Mouse (Mus musculus) liver, postnatal 0 days (tissue): ENCODE measurements around the gene Sept4. TPM values are rescaled to one million over a fixed set of nuclear protein-coding genes. Genes with fewer than 3 reads are reported as not detected.

Experiments used
- ATAC-seq: fragments of 200-750 bp; cut with Nextera tagmentation; 2 replicates; pipeline ENCODE4 v1.8.0; 2017; ENCODE audit warnings: mild to moderate bottlenecking, moderate library complexity
- DNase-seq: peaks from one replicate; pipeline ENCODE4 v3.0.0-alpha.2; 2016
- H3K27ac ChIP-seq: fragments of 300-500 bp; sonication (generic); 2 replicates; pipeline ENCODE4 v1.5.1; 2014; ENCODE audit warnings: antibody characterized with exemption, moderate library complexity, mild to moderate bottlenecking, low read depth
- H3K27me3 ChIP-seq: fragments of 300-500 bp; sonication (generic); 2 replicates; pipeline ENCODE4 v1.6.1; 2014; ENCODE audit warnings: low read length, control low read depth, mixed read lengths; ENCODE audit not compliant: insufficient read depth
- H3K36me3 ChIP-seq: fragments of 300-500 bp; sonication (generic); replicated peaks from 2 replicates; pipeline ENCODE4 v1.6.1; 2014; ENCODE audit warnings: mild to moderate bottlenecking, control low read depth, low read length, moderate library complexity, mixed read lengths; ENCODE audit not compliant: insufficient read depth
- H3K4me1 ChIP-seq: fragments of 300-500 bp; sonication (generic); 2 replicates; pipeline ENCODE4 v1.6.1; 2014; ENCODE audit warnings: antibody characterized with exemption, mild to moderate bottlenecking, control low read depth; ENCODE audit not compliant: insufficient read depth
- H3K4me2 ChIP-seq: fragments of 300-500 bp; sonication (generic); 2 replicates; pipeline ENCODE4 v1.6.1; 2014; ENCODE audit warnings: low read depth, mild to moderate bottlenecking, low read length, moderate library complexity, mixed read lengths
- H3K4me3 ChIP-seq: fragments of 300-500 bp; sonication (generic); 2 replicates; pipeline ENCODE4 v1.5.1; 2014; ENCODE audit warnings: low read depth, low read length
- H3K9ac ChIP-seq: fragments of 300-500 bp; sonication (generic); replicated peaks from 2 replicates; pipeline ENCODE4 v1.6.1; 2014; ENCODE audit warnings: mild to moderate bottlenecking, moderate library complexity
- H3K9me3 ChIP-seq: fragments of 300-500 bp; sonication (generic); 2 replicates; pipeline ENCODE4 v1.6.1; 2016; ENCODE audit warnings: mild to moderate bottlenecking, control low read depth, low read length, mixed read lengths
- CTCF ChIP-seq: sonication (generic); IDR thresholded peaks from 2 replicates; pipeline ENCODE4 v1.5.1; 2016; ENCODE audit warnings: antibody characterized with exemption, low read depth
- EP300 ChIP-seq: IDR thresholded peaks from 2 replicates; pipeline ENCODE4 v1.6.1; 2016; ENCODE audit warnings: antibody characterized with exemption, low read depth, mild to moderate bottlenecking
- WGBS: fragments of 180-500 bp; shearing (Covaris S2); extraction: QIAGEN DNeasy Blood & Tissue Kit; methylation state at CpG from one replicate; pipeline ENCODE4 v1.1.7; 2014; ENCODE audit not compliant: insufficient replicate concordance; 5-methylcytosine and 5-hydroxymethylcytosine counted together
- polyA plus RNA-seq: library from polyadenylated mRNA; unstranded; fragments of >200 nt; fragmentation: Nextera tagmentation; extraction: Ambion mirVana; gene quantifications from 2 replicates; pipeline ENCODE4 v1.2.1, GENCODE M21; 2015

Sept4 gene
- polyA plus RNA-seq, 1 experiment from 2014 or later, result 21.7 TPM

DNA sequence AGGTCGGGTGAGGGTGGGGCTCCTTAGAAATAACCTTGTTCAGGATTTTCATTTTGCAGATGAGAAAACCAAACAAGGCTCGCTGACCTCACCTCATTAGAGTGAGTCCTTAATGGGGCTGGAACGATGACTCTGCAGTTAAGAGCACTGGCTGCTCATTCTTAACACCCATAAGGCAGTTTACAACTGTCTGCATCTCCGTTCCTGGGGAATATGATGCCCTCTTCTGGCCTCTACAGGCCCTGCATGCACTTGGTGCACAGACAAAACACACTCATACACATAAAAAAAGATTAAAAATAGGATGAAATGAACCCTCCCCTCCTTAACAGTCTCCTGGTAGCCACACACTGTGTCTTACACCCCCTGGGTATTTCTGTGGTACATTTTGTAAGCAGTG, 40.7 kb upstream of the Sept4 start:
- no peaks in the 10 kb centered on the region for H3K27me3 ChIP-seq
- no peak for ATAC-seq
- no peaks in the 10 kb centered on the region for H3K9me3 ChIP-seq
- no peaks in the 10 kb centered on the region for H3K4me1 ChIP-seq
- H3K9ac ChIP-seq, result no peak overlapping the region
- H3K4me3 ChIP-seq, result no peak overlapping the region
- no peak for DNase-seq
- TF ChIP-seq CTCF, result peak; percentile 45
- no peak for TF ChIP-seq EP300
- no peaks in the 10 kb centered on the region for H3K36me3 ChIP-seq
- WGBS, result 63% methylated on average over 4 of the region's 4 CpGs
- H3K4me2 ChIP-seq, result no peak overlapping the region
- no peak overlapping the region for H3K27ac ChIP-seq

DNA sequence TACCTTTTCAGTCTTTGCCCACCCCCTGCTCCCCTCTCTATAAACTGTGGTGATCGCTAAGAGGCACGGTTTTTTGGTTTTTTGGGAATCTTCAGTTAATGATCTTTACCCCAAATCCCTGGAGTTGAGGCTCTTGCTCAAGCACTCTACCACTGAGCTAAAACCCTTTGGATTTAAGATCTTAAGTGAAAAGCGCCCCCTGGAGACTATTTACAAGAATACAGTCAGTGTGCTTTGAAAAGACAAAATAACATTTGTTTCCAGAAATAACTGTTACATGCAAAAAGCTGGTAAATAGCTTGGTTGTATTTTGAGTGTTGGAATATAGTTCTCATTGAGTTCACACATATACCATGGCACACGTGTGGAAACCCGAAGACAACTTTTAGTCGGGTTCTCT, 37.0 kb upstream of the Sept4 start:
- Histone ChIP-seq H3K4me1 (no peaks in the 10 kb centered on the region), H3K9me3 (no peaks in the 10 kb centered on the region), H3K4me2 (no peak overlapping the region), H3K27ac (no peak overlapping the region), H3K36me3 (no peaks in the 10 kb centered on the region), H3K9ac (no peak overlapping the region), H3K4me3 (no peak overlapping the region), H3K27me3 (no peaks in the 10 kb centered on the region)
- TF ChIP-seq CTCF (peak; percentile 42), EP300 (no peak)
- no peak for ATAC-seq
- WGBS, result 56% methylated on average over 6 of the region's 6 CpGs
- no peak for DNase-seq

DNA sequence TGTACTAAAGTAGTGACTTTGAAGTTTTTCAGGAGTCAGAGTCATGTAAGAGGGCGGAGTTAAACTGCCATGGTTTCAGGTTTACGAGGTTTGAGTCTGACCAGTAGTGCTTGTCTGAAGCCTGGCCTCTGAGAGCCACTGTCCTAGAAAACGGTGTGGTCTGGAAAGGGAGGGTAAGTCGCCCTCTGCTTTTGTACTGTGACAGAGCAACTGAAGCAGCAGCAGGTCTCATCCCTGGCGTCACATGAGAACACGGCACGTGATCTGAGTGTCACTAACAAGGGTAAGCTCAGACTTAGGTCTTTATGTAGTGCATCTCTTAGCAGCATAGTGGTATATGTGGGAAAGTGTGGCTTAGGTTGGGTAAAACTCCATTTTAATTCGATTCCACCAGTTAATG, 26.4 kb upstream of the Sept4 start:
- no peak for TF ChIP-seq CTCF
- no peak for TF ChIP-seq EP300
- Histone ChIP-seq H3K9me3 (no peaks in the 10 kb centered on the region), H3K4me2 (no peak overlapping the region), H3K36me3 (no peaks in the 10 kb centered on the region), H3K27me3 (no peaks in the 10 kb centered on the region), H3K4me1 (no peaks in the 10 kb centered on the region), H3K27ac (no peak overlapping the region), H3K9ac (no peak overlapping the region), H3K4me3 (no peak overlapping the region)
- DNase-seq (no peak), ATAC-seq (no peak)
- 55% methylated on average over 8 of the region's 8 CpGs for WGBS

DNA sequence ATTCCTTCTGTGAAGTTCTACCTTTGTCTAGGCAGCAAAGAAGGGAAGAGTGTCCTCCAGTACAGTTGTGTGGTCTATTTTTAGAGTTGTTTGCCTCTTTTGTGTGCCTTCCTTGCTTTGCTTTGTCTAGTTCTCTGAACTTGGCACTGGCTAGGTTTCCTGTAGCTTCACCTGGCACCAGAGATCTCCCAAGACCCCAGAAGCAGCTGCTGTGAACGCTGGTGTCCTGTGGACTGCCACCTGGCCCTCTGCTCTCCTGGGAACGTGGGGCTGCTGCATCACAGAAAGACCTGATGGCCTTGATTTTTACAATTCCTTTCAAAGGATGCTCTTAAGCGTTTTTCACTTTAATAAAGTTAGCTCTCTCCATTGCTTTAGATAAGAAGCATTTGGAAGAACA, 25.8 kb upstream of the Sept4 start:
- Histone ChIP-seq H3K4me1 (no peaks in the 10 kb centered on the region), H3K27me3 (no peaks in the 10 kb centered on the region), H3K4me2 (no peak overlapping the region), H3K27ac (no peak overlapping the region), H3K9ac (no peak overlapping the region), H3K36me3 (no peaks in the 10 kb centered on the region), H3K9me3 (no peaks in the 10 kb centered on the region), H3K4me3 (no peak overlapping the region)
- TF ChIP-seq CTCF, result no peak
- no peak for TF ChIP-seq EP300
- ATAC-seq (no peak), DNase-seq (no peak)
- 51% methylated on average over 3 of the region's 3 CpGs for WGBS

DNA sequence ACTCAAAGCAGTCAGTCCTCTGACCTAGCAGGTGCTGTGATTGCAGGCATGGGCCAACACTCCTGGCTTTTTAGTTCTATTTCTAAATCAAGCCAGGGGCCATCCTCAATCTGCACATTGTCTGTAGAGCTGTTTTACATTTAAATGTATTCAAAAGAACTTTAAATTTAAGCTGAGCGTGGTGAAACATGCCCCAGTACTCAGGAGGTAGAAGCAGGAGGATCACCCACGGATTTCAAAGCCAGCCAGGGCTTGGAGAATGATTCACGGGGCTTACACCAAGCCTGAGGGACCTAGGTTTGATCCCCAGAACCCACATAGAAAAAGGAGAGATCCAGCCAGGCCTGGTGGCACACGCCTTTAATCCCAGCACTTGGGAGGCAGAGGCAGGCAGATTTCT, 15.4 kb upstream of the Sept4 start:
- no peak for DNase-seq
- ATAC-seq, result no peak
- no peaks in the 10 kb centered on the region for H3K27me3 ChIP-seq
- H3K4me3 ChIP-seq, result no peak overlapping the region
- H3K4me2 ChIP-seq, result no peak overlapping the region
- TF ChIP-seq CTCF (no peak), EP300 (no peak)
- no peak overlapping the region for H3K9ac ChIP-seq
- H3K9me3 ChIP-seq, result no peaks in the 10 kb centered on the region
- whole genome bisulfite sequencing, result 70% methylated on average over 4 of the region's 4 CpGs
- no peak overlapping the region for H3K27ac ChIP-seq
- no peaks in the 10 kb centered on the region for H3K4me1 ChIP-seq
- H3K36me3 ChIP-seq, result no peaks in the 10 kb centered on the region

DNA sequence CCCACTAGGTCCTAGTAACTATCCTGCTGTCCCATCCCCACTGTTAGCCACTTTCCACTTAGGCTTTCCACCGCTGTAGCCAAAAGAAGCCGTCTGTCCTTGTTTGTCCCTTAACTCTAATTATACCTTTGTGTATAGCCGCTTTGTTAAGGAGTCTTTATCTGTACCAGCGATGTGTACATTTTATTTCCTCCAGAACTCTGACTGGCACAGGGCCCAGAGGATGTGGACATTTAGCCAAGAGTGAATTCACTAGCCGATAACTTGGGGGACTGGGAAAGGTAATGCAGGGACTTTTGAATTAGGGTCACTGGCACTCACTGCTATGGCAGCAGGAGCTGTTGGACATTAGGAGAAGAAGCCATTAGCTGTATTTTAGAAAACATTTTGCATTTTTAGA, 14.3 kb upstream of the Sept4 start:
- no peaks in the 10 kb centered on the region for H3K36me3 ChIP-seq
- TF ChIP-seq EP300 (no peak), CTCF (no peak)
- no peak overlapping the region for H3K9ac ChIP-seq
- H3K4me3 ChIP-seq, result no peak overlapping the region
- no peaks in the 10 kb centered on the region for H3K9me3 ChIP-seq
- H3K27ac ChIP-seq, result no peak overlapping the region
- H3K4me2 ChIP-seq, result no peak overlapping the region
- DNase-seq, result no peak
- 59% methylated on average over 5 of the region's 5 CpGs for WGBS
- H3K4me1 ChIP-seq, result no peaks in the 10 kb centered on the region
- no peaks in the 10 kb centered on the region for H3K27me3 ChIP-seq
- no peak for ATAC-seq

DNA sequence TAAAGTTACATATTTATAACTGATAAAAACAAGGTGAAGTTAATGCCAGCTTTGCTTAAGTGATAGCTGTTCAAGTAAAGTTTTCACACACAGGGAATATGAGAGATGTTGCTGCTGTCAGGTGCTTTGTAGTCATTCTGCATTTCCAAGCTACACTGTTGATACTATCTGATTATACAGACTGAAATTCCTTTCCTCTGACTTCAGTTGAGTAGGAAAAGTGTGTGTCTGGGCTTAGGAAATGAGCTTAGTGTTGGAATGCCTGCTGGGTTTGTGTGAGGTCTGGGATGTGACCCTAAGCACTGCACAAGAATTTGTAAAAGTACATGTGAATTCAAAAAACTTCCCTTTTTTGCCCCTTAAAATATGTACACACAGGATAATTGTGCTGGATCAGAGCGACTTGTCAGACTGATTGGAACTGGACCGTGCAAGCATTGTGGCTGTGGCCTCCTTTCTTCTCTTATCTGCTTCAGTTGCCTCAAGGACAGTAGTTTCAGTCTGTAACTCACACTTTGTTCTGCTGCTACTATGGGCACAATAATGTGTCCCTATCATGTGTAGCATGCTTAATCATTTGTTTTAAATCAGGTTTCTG, 13.5 kb upstream of the Sept4 start:
- Histone ChIP-seq H3K27ac (no peak overlapping the region), H3K9ac (no peak overlapping the region), H3K4me1 (no peaks in the 10 kb centered on the region), H3K9me3 (no peaks in the 10 kb centered on the region), H3K4me3 (no peak overlapping the region), H3K4me2 (no peak overlapping the region), H3K27me3 (no peaks in the 10 kb centered on the region), H3K36me3 (no peaks in the 10 kb centered on the region)
- DNase-seq (no peak), ATAC-seq (no peak)
- no peak for TF ChIP-seq CTCF
- TF ChIP-seq EP300, result no peak
- WGBS, result 23% methylated on average over 2 of the region's 2 CpGs
